Mouse (Mus musculus) erythroblast, embryonic 14.5 days (primary cell): ENCODE measurements around the gene Nrip2. TPM values are rescaled to one million over a fixed set of nuclear protein-coding genes. Genes with fewer than 3 reads are reported as not detected.

Source experiments
- H3K27me3 ChIP-seq: 2 replicates; pipeline ENCODE4 v1.6.1; 2012; ENCODE audit warnings: inconsistent platforms; ENCODE audit not compliant: control insufficient read depth
- H3K36me3 ChIP-seq: 2 replicates; pipeline ENCODE4 v1.6.1; 2012; ENCODE audit warnings: mild to moderate bottlenecking, inconsistent platforms; ENCODE audit not compliant: control insufficient read depth
- H3K4me1 ChIP-seq: 2 replicates; pipeline ENCODE4 v1.6.1; 2012; ENCODE audit warnings: inconsistent platforms; ENCODE audit not compliant: control insufficient read depth
- H3K4me3 ChIP-seq: replicated peaks from 2 replicates; pipeline ENCODE3; 2012; ENCODE audit warnings: moderate library complexity, mild to moderate bottlenecking, inconsistent platforms
- H3K9me3 ChIP-seq: 2 replicates; pipeline ENCODE4 v1.6.1; 2012; ENCODE audit warnings: low read length, inconsistent platforms, mixed read lengths; ENCODE audit not compliant: control insufficient read depth
- GATA1 ChIP-seq: IDR thresholded peaks from 2 replicates; pipeline ENCODE4 v1.6.1; 2012; ENCODE audit warnings: low read length, inconsistent platforms, mixed read lengths
- TAL1 ChIP-seq: IDR thresholded peaks from 3 replicates; pipeline ENCODE4 v1.6.1; 2012; ENCODE audit warnings: low read length, inconsistent platforms, mixed read lengths
- polyA plus RNA-seq: library from polyadenylated mRNA; stranded (reverse); fragments of >175 nt; gene quantifications from 2 replicates; pipeline ENCODE4 v1.2.3, GENCODE M21; 2012

The Nrip2 gene
- polyA plus RNA-seq, 1 experiment, result not detected

GRCm38 (mm10) chr6:128464996-128465395 lies 65.9 kb downstream of the Nrip2 start:
- peaks cover 29% of the 10 kb centered on the region for H3K4me1 ChIP-seq
- no peaks in the 10 kb centered on the region for H3K27me3 ChIP-seq
- no peaks in the 10 kb centered on the region for H3K9me3 ChIP-seq
- TF ChIP-seq TAL1, result no peak
- TF ChIP-seq GATA1, result no peak
- no peak overlapping the region for H3K4me3 ChIP-seq
- H3K36me3 ChIP-seq, result no peaks in the 10 kb centered on the region

Other genes starting within 250 kb of the Nrip2 start
- not detected in 2 replicates for gene Tead4, start 98.5 kb upstream of the Nrip2 start, polyA plus RNA-seq
- 0.07 TPM in 2 replicates for gene Tulp3, start 43.4 kb upstream of the Nrip2 start, polyA plus RNA-seq
- gene Rhno1, start 36.4 kb upstream of the Nrip2 start, polyA plus RNA-seq, result 9.8 and 9.9 TPM in 2 replicates
- 8.2 and 8.8 TPM in 2 replicates for gene Foxm1, start 36.3 kb upstream of the Nrip2 start, polyA plus RNA-seq
- gene Tex52, start 23.8 kb upstream of the Nrip2 start, polyA plus RNA-seq, result 0.03 TPM in 1 of 2 replicates, not detected in the other
- gene Gm44596, start 23.8 kb upstream of the Nrip2 start, polyA plus RNA-seq, result not detected in 2 replicates
- 1.9 TPM in 2 replicates for gene Itfg2, start 25.6 kb downstream of the Nrip2 start, polyA plus RNA-seq
- 7.7 and 10.7 TPM in 2 replicates for gene Fkbp4, start 39.4 kb downstream of the Nrip2 start, polyA plus RNA-seq
- 0.05 TPM in 1 of 2 replicates, not detected in the other for gene Pzp, start 127.4 kb downstream of the Nrip2 start, polyA plus RNA-seq
- gene A2ml1, start 182.3 kb downstream of the Nrip2 start, polyA plus RNA-seq, result not detected in 2 replicates
- not detected in 2 replicates for gene Klrb1a, start 224.2 kb downstream of the Nrip2 start, polyA plus RNA-seq